Mouse (Mus musculus): ENCODE results near the gene Lsm4. TPM values are rescaled to one million over a fixed set of nuclear protein-coding genes. Genes with fewer than 3 reads are reported as not detected.
A peak's percentile ranks its signal among the peaks of the same experiment; 100 is the strongest.

Lsm4 gene
- total RNA-seq, 2 experiments from 2014 or later, result 74.3 to 84.4 TPM

DNA sequence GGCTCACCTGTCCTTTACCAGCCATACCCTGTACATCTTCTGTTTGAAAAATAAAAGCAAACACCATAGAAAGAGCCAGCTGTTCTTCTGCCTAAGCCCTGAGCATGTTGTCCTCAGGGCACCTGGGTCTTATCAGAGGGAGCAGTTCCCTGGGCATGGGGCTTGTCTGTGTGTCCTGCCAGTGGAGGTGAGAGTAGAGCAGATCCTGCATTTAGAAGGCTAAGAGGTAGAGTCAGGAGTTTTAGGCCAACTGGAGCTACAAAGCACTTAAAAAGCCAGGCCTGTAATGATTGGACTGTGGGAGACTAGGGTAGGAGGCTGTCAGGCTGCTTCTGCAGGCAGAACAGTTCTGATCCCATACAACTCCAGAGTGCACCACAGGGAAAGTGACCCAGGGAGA is 5.6 kb downstream of the Lsm4 start:
- no peak for DNase-seq

GRCm38 (mm10) chr8:70679404-70679803 is 6.4 kb downstream of the Lsm4 start:
- no peak for DNase-seq

- DNase-seq, result no peak
These were observed 7.0 kb downstream of the Lsm4 start for GRCm38 (mm10) chr8:70680039-70680438.

GRCm38 (mm10) chr8:70681410-70681809 is 8.4 kb downstream of the Lsm4 start:
- no peak for DNase-seq

- peak; percentile 92 to 93 for DNase-seq
These were observed 9.1 kb downstream of the Lsm4 start for GRCm38 (mm10) chr8:70682193-70682592.

DNA sequence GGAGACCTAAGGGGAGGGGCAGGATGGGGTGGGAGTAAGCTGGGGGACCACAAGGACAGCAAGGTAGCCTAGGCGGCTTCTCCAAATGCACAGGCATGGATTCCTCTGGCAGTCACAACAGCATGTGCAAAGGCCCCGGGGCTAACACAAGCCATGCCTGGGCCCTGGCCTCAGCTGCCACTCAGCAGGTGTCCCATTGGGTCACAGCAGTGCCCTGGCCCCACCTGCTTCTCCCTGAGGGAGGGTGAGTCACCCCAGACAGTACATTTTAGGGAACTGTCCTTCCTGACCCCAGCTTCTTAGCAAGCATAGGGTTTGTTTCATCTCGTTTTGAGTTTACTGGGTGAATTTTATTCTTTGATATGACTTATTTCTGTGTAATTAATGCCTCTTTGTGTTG is 9.6 kb downstream of the Lsm4 start:
- peak in 1 of 2 experiments; percentile 52 for DNase-seq

DNA sequence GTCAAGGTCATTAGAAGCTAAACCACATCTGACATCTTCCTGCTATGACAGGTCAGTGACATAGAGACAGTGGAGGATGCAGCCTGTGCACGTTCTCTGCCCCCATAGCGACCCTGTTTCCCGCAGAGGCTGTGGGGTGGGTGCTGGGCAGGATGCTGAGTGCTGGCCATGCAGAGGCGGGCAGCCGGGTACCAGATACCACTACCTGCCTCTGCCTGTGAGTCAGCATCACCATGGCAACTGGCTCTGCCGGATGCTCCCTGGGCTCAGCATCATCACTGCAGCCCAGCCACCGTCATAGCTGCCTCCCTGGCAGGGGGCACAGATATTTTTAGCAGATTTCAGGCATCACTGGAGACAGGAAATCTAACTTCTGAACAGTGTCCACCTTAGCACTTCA is 11.2 kb downstream of the Lsm4 start:
- no peak for DNase-seq

DNA sequence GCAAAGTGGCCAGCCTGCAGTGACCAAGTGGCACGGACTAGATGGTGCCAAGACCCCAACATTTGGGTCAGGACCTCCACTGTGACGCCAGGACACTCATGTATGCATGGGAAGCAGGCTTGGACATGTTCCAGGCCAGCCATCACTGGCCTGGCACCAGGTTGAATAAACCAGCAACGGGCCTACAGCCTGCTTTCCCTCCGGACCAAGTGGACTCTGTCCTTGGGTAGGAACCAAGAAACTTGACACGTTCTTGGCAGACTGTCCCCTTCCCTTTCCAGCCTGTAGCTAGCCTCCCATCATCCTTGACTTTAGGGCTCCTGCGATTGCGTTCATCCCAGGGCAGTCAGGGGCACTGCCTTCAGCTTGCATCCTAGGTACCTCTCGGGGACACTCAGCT is 14.5 kb downstream of the Lsm4 start:
- DNase-seq, result peak; percentile 83 to 87

DNA sequence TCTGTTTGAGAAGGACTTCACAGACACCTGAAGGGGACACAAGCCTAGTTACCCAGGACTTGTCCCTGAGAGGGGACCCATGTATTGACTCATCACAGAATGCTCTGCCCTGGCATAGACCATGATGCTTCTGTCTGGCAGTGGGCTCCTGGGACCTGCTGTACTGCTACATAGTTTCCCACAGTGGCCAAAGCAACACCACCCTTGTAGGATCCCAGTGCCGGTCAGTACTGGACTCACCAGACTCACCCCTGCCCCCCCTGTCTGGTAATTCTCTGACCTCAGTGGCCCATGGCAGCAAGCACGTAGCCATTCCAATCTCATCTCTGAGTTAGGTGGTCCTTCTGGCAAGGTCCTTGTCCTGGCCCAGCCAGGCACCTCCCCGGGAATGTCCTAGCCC is 15.1 kb downstream of the Lsm4 start:
- no peak for DNase-seq

- no peak for DNase-seq
These were observed 16.9 kb downstream of the Lsm4 start for GRCm38 (mm10) chr8:70689892-70690390.

GRCm38 (mm10) chr8:70691230-70691629 is 18.2 kb downstream of the Lsm4 start:
- DNase-seq, result no peak

DNA sequence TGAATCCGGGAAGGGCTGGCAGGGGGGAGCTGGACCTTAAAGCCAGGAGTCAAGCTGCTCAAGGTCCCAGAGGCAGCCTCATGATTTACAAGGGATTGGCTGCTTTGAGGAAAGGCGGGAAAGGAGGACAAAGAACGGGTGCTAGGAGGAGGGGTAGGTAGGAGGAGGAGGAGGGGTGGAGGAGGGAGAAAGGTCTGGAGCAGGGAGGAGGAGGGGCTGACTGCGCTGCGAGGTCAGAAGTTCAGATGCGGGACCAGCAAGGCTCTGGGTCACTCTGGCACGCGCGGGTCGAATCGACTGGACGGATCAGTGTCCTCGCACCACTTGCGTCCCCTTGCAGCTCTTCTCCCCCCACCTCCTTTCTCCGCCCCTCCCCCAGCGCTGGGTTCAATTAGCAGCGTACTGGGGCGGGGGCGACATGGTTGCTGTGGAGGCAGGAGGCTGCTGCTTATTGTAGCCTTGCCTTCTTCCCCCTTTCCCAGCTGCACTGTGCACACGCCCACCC is 18.7 kb downstream of the Lsm4 start:
- DNase-seq, result peak in 1 of 2 experiments; percentile 50

- no peak for DNase-seq
These were observed 20.6 kb downstream of the Lsm4 start for GRCm38 (mm10) chr8:70693636-70694035.

- peak in 1 of 2 experiments; percentile 51 for DNase-seq
These were observed 22.4 kb downstream of the Lsm4 start for GRCm38 (mm10) chr8:70695318-70696018.

GRCm38 (mm10) chr8:70696019-70696885 is 23.2 kb downstream of the Lsm4 start:
- peak; percentile 84 to 91 for DNase-seq

DNA sequence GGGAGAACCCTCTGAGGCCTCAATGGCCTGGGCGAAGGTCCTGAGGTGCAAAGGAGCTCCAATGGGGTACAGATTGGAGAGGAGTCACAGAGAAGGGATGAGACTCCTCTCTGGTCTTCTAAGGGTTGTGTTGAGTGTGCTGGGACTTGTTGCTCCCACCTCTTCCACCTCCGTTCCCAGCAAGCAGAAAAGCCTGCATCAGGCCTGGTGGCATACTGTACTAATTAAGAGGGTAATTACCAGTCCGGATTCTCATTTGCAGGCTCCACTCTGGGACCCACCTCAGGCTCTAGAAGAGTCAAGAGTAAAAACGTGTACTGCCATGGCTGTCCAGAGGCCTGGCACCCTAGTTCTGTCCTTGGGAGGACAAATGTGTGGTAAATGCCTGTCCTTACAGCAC is 23.9 kb downstream of the Lsm4 start:
- no peak for DNase-seq

GRCm38 (mm10) chr8:70697366-70698250 is 24.6 kb downstream of the Lsm4 start:
- DNase-seq, result no peak

DNA sequence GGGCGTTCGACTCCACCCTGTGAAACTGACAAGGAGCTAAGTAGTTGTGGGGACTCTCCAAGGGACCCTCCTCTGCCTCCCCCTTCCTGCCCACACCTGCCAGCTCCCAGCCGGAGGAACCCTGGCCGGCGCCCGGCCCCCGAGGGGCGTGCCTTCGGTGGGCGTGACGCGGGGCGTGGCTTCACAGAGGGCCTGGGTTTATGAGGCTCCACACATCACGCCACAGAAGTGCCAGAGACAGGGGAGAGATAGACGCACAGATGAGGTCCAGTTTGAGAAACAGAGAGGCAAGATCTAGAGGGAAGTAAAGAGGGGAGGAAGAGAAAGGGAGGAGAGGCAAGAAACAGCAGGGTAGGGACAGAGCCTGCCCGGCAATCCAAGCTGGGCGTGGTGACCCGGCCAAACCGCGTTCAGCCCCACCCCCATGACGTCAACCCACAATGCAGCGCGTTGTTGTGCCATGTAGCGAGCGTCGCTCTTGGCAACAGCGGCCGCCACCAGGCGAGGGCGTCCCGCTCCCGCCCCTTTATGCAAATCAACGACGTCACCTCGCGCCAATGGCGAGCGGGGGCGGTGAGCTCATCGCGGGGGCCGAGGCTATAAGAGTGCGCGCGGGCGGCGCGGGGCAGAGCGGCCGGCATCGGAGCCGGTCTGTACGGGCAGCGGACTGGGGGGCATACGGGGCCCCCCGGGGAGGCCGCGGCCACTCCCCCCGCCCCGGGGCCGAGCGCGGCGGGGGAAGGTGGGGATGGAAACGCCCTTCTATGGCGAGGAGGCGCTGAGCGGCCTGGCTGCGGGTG is 25.5 kb downstream of the Lsm4 start, which contains the start of gene Jund:
Gene Jund, plus strand, starts transcription at position 640 of the 800 bp plus-strand sequence.
- DNase-seq, result peak; percentile 99 to 100

GRCm38 (mm10) chr8:70699116-70699833 is 26.2 kb downstream of the Lsm4 start:
- DNase-seq, result peak in 1 of 2 experiments; percentile 66

Measured in adrenal gland, postnatal 36 days (tissue).